Mouse (Mus musculus) CH12.LX (cell line): Measurements from ENCODE around the gene Pcsk6. TPM values are rescaled to one million over a fixed set of nuclear protein-coding genes. Genes with fewer than 3 reads are reported as not detected.

Source experiments
- DNase-seq: peaks from one replicate; pipeline ENCODE4 v3.0.0-alpha.2; 2013; ENCODE audit errors: extremely low read depth
- H3K27ac ChIP-seq: 2 replicates; pipeline ENCODE4 v1.5.1; 2012; ENCODE audit warnings: low read depth, mild to moderate bottlenecking, control low read depth, moderate library complexity; ENCODE audit not compliant: insufficient read depth
- H3K27me3 ChIP-seq: replicated peaks from 2 replicates; pipeline ENCODE3; 2012; ENCODE audit warnings: inconsistent platforms
- H3K36me3 ChIP-seq, 2 experiments: replicated peaks in 1 of 2; 2 replicates each; pipeline versions ENCODE3 to v1.6.1; 2012; ENCODE audit warnings: inconsistent platforms in 1 of 2, low read length in 1 of 2, mild to moderate bottlenecking in 1 of 2, mixed read lengths in 1 of 2, moderate library complexity in 1 of 2; ENCODE audit not compliant: control insufficient read depth in 1 of 2, insufficient read depth in 1 of 2
- H3K4me1 ChIP-seq, 2 experiments: 2 replicates each; pipeline ENCODE4 v1.6.1; 2012; ENCODE audit warnings: inconsistent platforms in 1 of 2, moderate library complexity in 1 of 2; ENCODE audit not compliant: insufficient read depth in 2 of 2, control insufficient read depth in 1 of 2
- H3K4me2 ChIP-seq: 2 replicates; pipeline ENCODE4 v1.6.1; 2012; ENCODE audit warnings: low read depth, mild to moderate bottlenecking, control low read depth; ENCODE audit not compliant: poor library complexity, insufficient read depth, severe bottlenecking
- H3K4me3 ChIP-seq, 3 experiments: fragments of 150-350 bp in 1 of 3; sonication (generic) in 1 of 3; replicated peaks in 1 of 3; 2 replicates each; pipeline versions ENCODE3 to v1.5.1; 2011 to 2012; ENCODE audit warnings: low read depth in 2 of 3, low read length in 2 of 3, mild to moderate bottlenecking in 2 of 3, moderate library complexity in 2 of 3, control low read depth in 1 of 3, improper control_type of control experiment in 1 of 3, inconsistent platforms in 1 of 3, mixed read lengths in 1 of 3; ENCODE audit not compliant: poor library complexity in 1 of 3
- H3K79me2 ChIP-seq: replicated peaks from 2 replicates; pipeline ENCODE4 v1.6.1; 2012; ENCODE audit warnings: mild to moderate bottlenecking, moderate library complexity; ENCODE audit not compliant: control insufficient read depth, poor library complexity, insufficient read depth, severe bottlenecking; ENCODE audit errors: extremely low read depth
- H3K9ac ChIP-seq: 2 replicates; pipeline ENCODE4 v1.6.1; 2012; ENCODE audit warnings: low read depth, mild to moderate bottlenecking, control low read depth, moderate library complexity; ENCODE audit not compliant: insufficient read depth
- H3K9me3 ChIP-seq: replicated peaks from 2 replicates; pipeline ENCODE3; 2012; ENCODE audit warnings: low read length, inconsistent platforms, mixed read lengths
- BHLHE40 ChIP-seq: IDR thresholded peaks from 2 replicates; pipeline ENCODE4 v1.6.1; 2011; ENCODE audit warnings: mild to moderate bottlenecking, low read depth, low read length, improper control_type of control experiment
- ETS1 ChIP-seq: conservative IDR thresholded peaks from 2 replicates; pipeline ENCODE4 v1.6.1; 2012; ENCODE audit warnings: low read depth, mild to moderate bottlenecking, inconsistent platforms, low read length, improper control_type of control experiment, moderate library complexity
- IRF4 ChIP-seq: IDR thresholded peaks from 2 replicates; pipeline ENCODE4 v1.6.1; 2014; ENCODE audit warnings: low read depth, mild to moderate bottlenecking, inconsistent platforms, low read length, improper control_type of control experiment
- JUN ChIP-seq: IDR thresholded peaks from 2 replicates; pipeline ENCODE4 v1.6.1; 2011; ENCODE audit warnings: low read depth, mild to moderate bottlenecking, low read length, improper control_type of control experiment, moderate library complexity; ENCODE audit not compliant: insufficient read depth
- JUND ChIP-seq: conservative IDR thresholded peaks from 2 replicates; pipeline ENCODE4 v1.6.1; 2011; ENCODE audit warnings: low read depth, low read length, improper control_type of control experiment
- MAFK ChIP-seq: IDR thresholded peaks from 2 replicates; pipeline ENCODE4 v1.6.1; 2011; ENCODE audit warnings: low read length, improper control_type of control experiment; ENCODE audit not compliant: insufficient replicate concordance
- MAX ChIP-seq: IDR thresholded peaks from 2 replicates; pipeline ENCODE4 v1.6.1; 2011; ENCODE audit warnings: low read length, improper control_type of control experiment
- MAZ ChIP-seq: IDR thresholded peaks from 2 replicates; pipeline ENCODE4 v1.6.1; 2012; ENCODE audit warnings: low read depth, mild to moderate bottlenecking, inconsistent platforms, low read length, improper control_type of control experiment, moderate library complexity
- MEF2A ChIP-seq: IDR thresholded peaks from 2 replicates; pipeline ENCODE4 v1.6.1; 2014; ENCODE audit warnings: low read depth, mild to moderate bottlenecking, inconsistent platforms, low read length, improper control_type of control experiment, borderline replicate concordance
- MYC ChIP-seq: IDR thresholded peaks from 2 replicates; pipeline ENCODE4 v1.6.1; 2011; ENCODE audit warnings: low read depth, mild to moderate bottlenecking, improper control_type of control experiment, low read length
- POLR2A ChIP-seq: IDR thresholded peaks from 2 replicates; pipeline ENCODE4 v1.6.1; 2011; ENCODE audit warnings: low read depth, mild to moderate bottlenecking, improper control_type of control experiment, low read length
- SIN3A ChIP-seq: IDR thresholded peaks from 2 replicates; pipeline ENCODE4 v1.6.1; 2012; ENCODE audit warnings: low read length, improper control_type of control experiment, inconsistent platforms
- SMC3 ChIP-seq: IDR thresholded peaks from 2 replicates; pipeline ENCODE4 v1.6.1; 2011; ENCODE audit warnings: low read depth, low read length, improper control_type of control experiment
- TBP ChIP-seq: conservative IDR thresholded peaks from 2 replicates; pipeline ENCODE4 v1.6.1; 2011; ENCODE audit warnings: low read depth, low read length, improper control_type of control experiment
- TCF12 ChIP-seq: IDR thresholded peaks from 2 replicates; pipeline ENCODE4 v1.6.1; 2014; ENCODE audit warnings: low read depth, mild to moderate bottlenecking, inconsistent platforms, low read length, improper control_type of control experiment
- UBTF ChIP-seq: IDR thresholded peaks from 2 replicates; pipeline ENCODE4 v1.6.1; 2012; ENCODE audit warnings: low read depth, mild to moderate bottlenecking, inconsistent platforms, low read length, improper control_type of control experiment, moderate library complexity
- USF1 ChIP-seq: IDR thresholded peaks from 2 replicates; pipeline ENCODE4 v1.6.1; 2014; ENCODE audit warnings: low read depth, mild to moderate bottlenecking, inconsistent platforms, low read length, improper control_type of control experiment
- USF2 ChIP-seq: conservative IDR thresholded peaks from 2 replicates; pipeline ENCODE4 v1.6.1; 2011; ENCODE audit warnings: low read depth, low read length, improper control_type of control experiment
- ZC3H11A ChIP-seq: IDR thresholded peaks from 2 replicates; pipeline ENCODE4 v1.6.1; 2012; ENCODE audit warnings: low read depth, mild to moderate bottlenecking, inconsistent platforms, low read length, improper control_type of control experiment
- ZKSCAN1 ChIP-seq: IDR thresholded peaks from 2 replicates; pipeline ENCODE4 v1.6.1; 2012; ENCODE audit warnings: low read depth, inconsistent platforms, low read length, improper control_type of control experiment, borderline replicate concordance
- ZMIZ1 ChIP-seq: IDR thresholded peaks from 2 replicates; pipeline ENCODE4 v1.6.1; 2012; ENCODE audit warnings: low read depth, mild to moderate bottlenecking, inconsistent platforms, low read length, improper control_type of control experiment
- ZNF384 ChIP-seq: IDR thresholded peaks from 2 replicates; pipeline ENCODE4 v1.6.1; 2012; ENCODE audit warnings: low read depth, low read length, improper control_type of control experiment, inconsistent platforms
- dilution Hi-C: fragments of 300-500 bp; cut with MboI; formaldehyde crosslinking; loops from 2 replicates; pipeline ENCODE4 v1.14.3; 2020; ENCODE audit warnings: low sequenced_read_pairs; ENCODE audit not compliant: extremely low pct_unique_long_range_greater_than_20kb, extremely low pct_ligation_motif_present
- in situ Hi-C: fragments of 300-500 bp; cut with MboI; formaldehyde crosslinking; loops from 3 replicates; pipeline ENCODE4 v1.14.3; 2019; ENCODE audit warnings: low sequenced_read_pairs, low pct_ligation_motif_present, low pct_unique_long_range_greater_than_20kb, mixed read lengths
- polyA plus RNA-seq: library from polyadenylated mRNA; unstranded; fragments of >175 nt; gene quantifications from 2 replicates; pipeline ENCODE4 v1.2.1, GENCODE M21; 2012; ENCODE audit warnings: low read depth; ENCODE audit not compliant: insufficient read length
- total RNA-seq, 2 experiments: library from RNA; depleted of rRNA; stranded (reverse); fragments of 300-350 nt in 1 of 2; fragments of >200 nt in 1 of 2; gene quantifications; 2 replicates each; pipeline ENCODE4 v1.2.3; 2012 to 2014

Pcsk6 gene
- total and polyA plus RNA-seq, 3 experiments: not detected

GRCm38 (mm10) chr7:65871851-65872250, 10.3 kb downstream of the Pcsk6 start:
- H3K4me3 ChIP-seq: no peak overlapping the region
- H3K27ac ChIP-seq: no peak overlapping the region
- no peaks in the 10 kb centered on the region for H3K4me1 ChIP-seq
- dilution Hi-C loops (no loop called here), in situ Hi-C loops (no loop called here)
- DNase-seq: no peak
- H3K36me3 ChIP-seq: no peaks in the 10 kb centered on the region
- H3K4me2 ChIP-seq: no peak overlapping the region
- no peaks in the 10 kb centered on the region for H3K9me3 ChIP-seq
- peaks cover 76% of the 10 kb centered on the region for H3K27me3 ChIP-seq
- no peak overlapping the region for H3K9ac ChIP-seq
- H3K79me2 ChIP-seq: no peaks in the 10 kb centered on the region
- TF ChIP-seq ZC3H11A (no peak), TCF12 (no peak), ETS1 (no peak), ZKSCAN1 (no peak), SIN3A (no peak), MAZ (no peak), UBTF (no peak), MAX (no peak), POLR2A (no peak), MEF2A (no peak), USF1 (no peak), MAFK (no peak), IRF4 (no peak), BHLHE40 (no peak), ZNF384 (no peak), ZMIZ1 (no peak), TBP (no peak), JUND (no peak), JUN (no peak)

GRCm38 (mm10) chr7:65873176-65873845, 11.8 kb downstream of the Pcsk6 start:
- TF ChIP-seq SMC3 (no peak), IRF4 (no peak), USF2 (no peak), UBTF (no peak), MYC (no peak), JUND (no peak), ZMIZ1 (no peak), ZNF384 (no peak), MEF2A (no peak), BHLHE40 (no peak)
- Histone ChIP-seq H3K9ac (no peak overlapping the region), H3K4me2 (no peak overlapping the region), H3K4me1 (no peaks in the 10 kb centered on the region), H3K79me2 (no peaks in the 10 kb centered on the region), H3K4me3 (no peak overlapping the region), H3K27me3 (peaks cover 72% of the 10 kb centered on the region), H3K27ac (no peak overlapping the region), H3K36me3 (no peaks in the 10 kb centered on the region), H3K9me3 (no peaks in the 10 kb centered on the region)
- in situ Hi-C loops: no loop called here
- DNase-seq: no peak
- dilution Hi-C loops: no loop called here
